Comparison of ENCODE assay signal across 7 mouse cellular contexts in genomic region chr10:37812405-37812851, GRCm38 (mm10).
DNase-seq lines count a peak whose midpoint lies in the region; ATAC-seq and TF ChIP-seq lines count a peak whose summit lies in the region.

No protein-coding gene starts in this region.

- no peaks in the 10 kb centered on the region for H3K36me3 ChIP-seq in lung, postnatal 0 days (ENCODE audit: insufficient read depth, low read length)

- H3K4me2 ChIP-seq in lung, postnatal 0 days (replicated peaks; ENCODE audit: low read depth, low read length): no peak overlapping the region

- ATAC-seq in frontal cortex, adult (ENCODE audit: low TSS enrichment): peak; percentile 77
- peak; percentile 12; the same call in 1 of the 2 replicates for ATAC-seq in lung, postnatal 0 days

- no peak for TF ChIP-seq EP300 in lung, postnatal 0 days (IDR thresholded peaks at IDR 0.05)

- H3K4me3 ChIP-seq in lung, postnatal 0 days (ENCODE audit: low read depth, low read length): no peak overlapping the region

- peak; percentile 91 for DNase-seq in Muller cell, postnatal 12 days (ENCODE audit: inconsistent ontology term)
- peak; percentile 55 to 68 for DNase-seq in adrenal gland, postnatal 36 days
- peak; percentile 30 for DNase-seq in kidney, postnatal 10 days
- DNase-seq in lung, postnatal 0 days (ENCODE audit: low spot score): peak; percentile 46
- DNase-seq in right cerebral cortex, adult 2 months (ENCODE audit: low spot score in 2 of 2): peak; percentile 9 to 25
- DNase-seq in urinary bladder, postnatal 25 days (ENCODE audit: low spot score): no peak

- TF ChIP-seq CTCF in lung, postnatal 0 days (IDR thresholded peaks at IDR 0.05): no peak

- WGBS in lung, postnatal 0 days: 32% methylated on average over 3 of the region's 3 CpGs

- no peak overlapping the region for H3K27ac ChIP-seq in lung, postnatal 0 days (ENCODE audit: low read length)

- no peaks in the 10 kb centered on the region for H3K9me3 ChIP-seq in lung, postnatal 0 days (ENCODE audit: low read length)

- no peaks in the 10 kb centered on the region; the same call in 1 of the 2 replicates for H3K4me1 ChIP-seq in lung, postnatal 0 days (ENCODE audit: insufficient read depth, low read depth, low read length)

- H3K9ac ChIP-seq in lung, postnatal 0 days (replicated peaks; ENCODE audit: low read depth): no peak overlapping the region

- H3K27me3 ChIP-seq in lung, postnatal 0 days (replicated peaks; ENCODE audit: insufficient read depth, low read length): no peaks in the 10 kb centered on the region
